Mouse (Mus musculus) embryo, embryonic 11.5 days (tissue): ENCODE measurements at regions not wholly inside any gene's neighbourhood (a gene's known extent, or its start where the extent isn't known, plus 50 kb on each side); places are given as distances from the start of the nearest gene placed in this dataset.
A peak's percentile ranks its signal among the peaks of the same experiment; 100 is the strongest.
"Not testable (repeated sequence)": the region's sequence is repeated elsewhere in the genome, so short reads cannot be mapped to it uniquely, and the experiment has no call there.

ENCODE experiments used
- DNase-seq: peaks from one replicate; pipeline ENCODE4 v3.0.0-alpha.2; 2012; ENCODE audit warnings: low read depth, low spot score

GRCm38 (mm10) chr6:103809986-103810341 lies 299.6 kb downstream of the Chl1 start:
- DNase-seq = no peak

- DNase-seq = no peak
Observed at GRCm38 (mm10) chr6:103810342-103811001, 300.1 kb downstream of the Chl1 start.

GRCm38 (mm10) chr6:103816396-103816795 lies 306.0 kb downstream of the Chl1 start:
- DNase-seq = not testable (repeated sequence)

- no peak for DNase-seq
Observed at GRCm38 (mm10) chr6:103826042-103826441, 315.7 kb downstream of the Chl1 start.

- no peak for DNase-seq
Observed at GRCm38 (mm10) chr6:103827623-103828022, 317.2 kb downstream of the Chl1 start.

- no peak for DNase-seq
Observed at GRCm38 (mm10) chr6:103828866-103829265, 318.5 kb downstream of the Chl1 start.

GRCm38 (mm10) chr6:103832301-103832700 lies 321.9 kb downstream of the Chl1 start:
- no peak for DNase-seq

- no peak for DNase-seq
Observed at GRCm38 (mm10) chr6:103832808-103833207, 322.4 kb downstream of the Chl1 start.

- DNase-seq = peak; percentile 40
Observed at GRCm38 (mm10) chr6:103833501-103834132, 323.2 kb downstream of the Chl1 start.

- DNase-seq = no peak
Observed at GRCm38 (mm10) chr6:103834726-103835229, 324.4 kb downstream of the Chl1 start.

GRCm38 (mm10) chr6:103859787-103860186 lies 349.4 kb downstream of the Chl1 start:
- DNase-seq = no peak

- DNase-seq = no peak
Observed at GRCm38 (mm10) chr6:103893455-103893854, 383.1 kb downstream of the Chl1 start.

GRCm38 (mm10) chr6:103924504-103924903 lies 414.1 kb downstream of the Chl1 start:
- DNase-seq = no peak

- no peak for DNase-seq
Observed at GRCm38 (mm10) chr6:103927094-103927493, 416.7 kb downstream of the Chl1 start.

GRCm38 (mm10) chr6:103940345-103940744 lies 430.0 kb downstream of the Chl1 start:
- DNase-seq = no peak

- DNase-seq = no peak
Observed at GRCm38 (mm10) chr6:103944361-103944760, 434.0 kb downstream of the Chl1 start.

- DNase-seq = no peak
Observed at GRCm38 (mm10) chr6:103947474-103947873, 437.1 kb downstream of the Chl1 start.

GRCm38 (mm10) chr6:103953134-103953771 lies 442.9 kb downstream of the Chl1 start:
- no peak for DNase-seq

- DNase-seq = no peak
Observed at GRCm38 (mm10) chr6:103959002-103959401, 448.6 kb downstream of the Chl1 start.

GRCm38 (mm10) chr6:103967811-103968420 lies 457.5 kb downstream of the Chl1 start:
- no peak for DNase-seq

GRCm38 (mm10) chr6:103999186-103999585 lies 488.8 kb downstream of the Chl1 start:
- no peak for DNase-seq

- peak; percentile 64 for DNase-seq
Observed at GRCm38 (mm10) chr6:104028439-104029091, 464.0 kb upstream of the Cntn6 start.
